Mouse (Mus musculus) frontal cortex, postnatal 10 days (tissue): ENCODE results near the gene Hyou1.
A peak's percentile ranks its signal among the peaks of the same experiment; 100 is the strongest.
"Not testable (repeated sequence)": the region's sequence is repeated elsewhere in the genome, so short reads cannot be mapped to it uniquely, and the experiment has no call there.

Experiments used
- DNase-seq, 2 experiments: peaks; one replicate each; pipeline ENCODE4 v3.0.0; 2022; ENCODE audit warnings: low spot score in 2 of 2, mixed read lengths in 1 of 2

Gene Hyou1

DNA sequence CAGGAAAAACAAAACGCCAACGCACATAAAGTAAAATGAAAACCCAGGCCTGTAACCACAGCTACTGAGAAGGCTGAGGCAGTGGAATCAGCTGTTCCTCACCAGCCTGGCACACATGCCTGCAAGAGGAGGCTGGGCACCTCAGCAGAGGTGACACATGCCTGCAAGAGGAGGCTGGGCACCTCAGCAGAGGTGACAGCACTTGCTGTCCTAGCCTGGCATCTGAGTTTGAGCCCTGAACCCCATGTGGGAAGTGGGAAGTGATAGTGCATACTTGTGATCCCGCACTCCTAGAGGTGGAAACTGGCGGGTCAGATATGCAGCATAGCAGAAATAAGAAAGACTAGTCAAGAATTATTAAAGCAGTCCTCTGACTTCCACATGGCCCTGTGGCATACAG is 27.9 kb upstream of the Hyou1 start:
- no peak for DNase-seq

DNA sequence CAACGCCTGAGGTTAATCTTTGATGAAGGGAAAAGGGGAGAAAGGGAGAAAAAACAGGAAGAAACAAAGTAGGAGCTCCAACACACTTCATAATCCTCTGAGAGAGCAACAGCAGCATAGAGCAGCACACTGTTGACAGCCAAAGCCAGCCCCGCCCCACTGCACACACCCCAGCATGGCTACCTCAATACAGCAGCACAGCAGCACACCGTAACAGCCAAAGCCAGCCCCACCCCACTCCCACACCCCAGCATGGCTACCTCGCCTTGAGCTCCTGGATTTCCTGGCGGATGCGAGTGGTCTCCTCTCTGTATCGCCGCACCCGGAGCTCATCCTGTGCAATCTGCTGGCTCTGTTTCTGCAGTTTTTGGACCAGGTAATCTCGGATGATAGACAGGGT is 27.0 kb upstream of the Hyou1 start:
- no peak for DNase-seq

DNA sequence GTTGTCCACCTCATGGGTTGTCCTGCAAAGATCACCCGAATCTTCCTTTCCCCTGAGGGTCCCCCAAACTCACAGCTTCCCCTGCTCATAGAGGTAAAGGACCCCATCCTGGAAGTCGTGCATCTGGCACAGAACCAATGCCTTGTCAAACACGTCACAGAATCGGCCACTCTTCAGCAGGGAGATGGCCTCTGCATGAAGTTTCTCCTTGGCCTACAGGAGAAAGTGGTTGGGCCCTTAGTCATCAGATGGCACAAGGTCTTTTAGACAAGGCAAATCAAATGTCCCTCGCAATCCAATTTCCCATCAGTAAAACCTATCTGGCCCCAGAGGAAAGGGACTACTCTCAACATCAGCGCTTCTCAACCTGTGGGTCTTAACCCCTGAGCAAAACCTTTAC is 26.1 kb upstream of the Hyou1 start:
- no peak for DNase-seq

DNA sequence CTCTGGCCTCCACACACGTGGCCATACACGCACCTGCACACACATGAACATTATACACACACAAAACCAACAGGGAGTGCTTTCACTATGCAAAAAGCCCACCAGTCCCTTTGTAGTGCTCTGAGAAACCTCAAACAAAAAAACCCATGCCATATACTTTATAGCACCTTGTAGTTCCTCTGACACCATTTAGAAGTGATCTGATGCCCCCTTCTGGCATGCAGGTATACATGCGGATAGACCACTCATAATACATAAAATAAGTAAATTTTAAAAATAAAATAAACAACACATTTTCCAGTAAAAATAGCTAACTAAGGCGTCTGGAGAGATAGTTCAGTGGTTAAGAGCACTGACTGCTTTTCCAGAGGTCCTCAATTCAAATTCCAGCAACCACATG is 22.1 kb upstream of the Hyou1 start:
- no peak for DNase-seq

DNA sequence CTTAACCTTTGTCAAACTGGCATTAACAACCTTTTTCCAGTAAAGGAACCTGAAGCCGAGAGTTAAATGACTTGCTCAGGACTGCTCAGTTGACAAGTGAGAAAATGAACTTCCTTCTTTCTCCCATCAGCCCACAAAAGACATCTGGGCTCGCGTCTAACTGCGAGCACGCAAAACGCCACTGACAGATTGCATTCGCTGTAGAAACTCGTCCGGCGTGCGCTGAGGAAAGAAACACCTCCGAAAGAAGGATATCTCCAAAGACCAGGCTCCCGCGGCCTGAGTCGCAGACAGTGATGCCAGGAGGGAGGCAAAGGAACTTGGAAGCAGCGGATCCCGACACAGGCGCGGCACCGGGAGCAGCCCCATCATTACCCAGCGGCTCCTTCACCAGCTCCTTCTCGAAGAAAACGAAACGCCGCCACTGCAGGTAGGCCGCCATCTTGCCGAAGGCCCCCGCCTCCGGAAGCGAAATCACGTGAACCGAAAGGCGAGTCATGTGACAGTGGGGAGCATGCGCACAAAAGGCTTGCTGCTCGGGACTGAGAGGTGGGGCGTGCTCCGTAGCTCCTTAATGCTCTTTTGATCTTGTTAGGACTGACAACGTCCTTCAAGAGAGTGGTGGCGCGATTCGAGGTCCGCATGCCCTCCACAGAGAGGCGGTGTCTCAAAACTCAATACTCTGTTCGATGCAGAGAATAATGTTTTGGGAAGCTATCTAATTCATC is 17.9 kb upstream of the Hyou1 start, which contains the start of gene Vps11:
TSS of gene Vps11 (minus strand) at position 481 of the 728 bp plus-strand sequence.
- DNase-seq: peak; percentile 90 to 93

DNA sequence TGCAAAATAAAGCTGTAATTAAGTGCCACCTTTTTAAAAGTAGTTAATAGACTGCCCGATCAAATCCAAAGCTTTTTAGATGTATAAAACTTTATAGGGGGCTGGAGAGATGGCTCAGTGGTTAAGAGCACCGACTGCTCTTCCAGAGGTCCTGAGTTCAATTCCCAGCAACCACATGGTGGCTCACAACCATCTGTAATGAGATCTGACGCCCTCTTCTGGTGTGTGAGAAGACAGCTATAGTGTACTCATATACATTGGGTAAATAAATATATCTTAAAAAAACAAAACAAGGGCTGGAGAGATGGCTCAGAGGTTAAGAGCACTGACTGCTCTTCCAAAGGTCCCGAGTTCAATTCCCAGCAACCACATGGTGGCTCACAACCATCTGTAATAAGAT is 17.4 kb upstream of the Hyou1 start:
- not testable (repeated sequence) for DNase-seq

DNA sequence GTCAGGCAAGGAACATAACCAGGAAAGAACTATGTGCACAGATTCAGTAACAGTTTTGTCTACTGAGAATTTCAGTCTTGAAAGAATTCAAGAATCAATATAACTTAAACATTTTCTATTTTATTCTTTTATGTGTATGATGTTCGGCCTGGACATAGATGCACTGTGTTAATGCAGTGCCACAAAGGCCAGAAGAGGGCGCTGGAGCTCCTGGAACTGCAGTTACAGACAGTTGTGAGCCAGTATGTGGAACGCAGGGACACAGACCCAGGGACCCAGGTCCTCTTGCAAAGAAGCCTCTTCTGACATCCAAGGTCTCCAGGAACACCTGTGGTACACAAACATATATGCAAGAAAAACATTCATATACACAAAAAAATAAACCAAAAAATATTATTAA is 14.8 kb upstream of the Hyou1 start:
- no peak for DNase-seq

DNA sequence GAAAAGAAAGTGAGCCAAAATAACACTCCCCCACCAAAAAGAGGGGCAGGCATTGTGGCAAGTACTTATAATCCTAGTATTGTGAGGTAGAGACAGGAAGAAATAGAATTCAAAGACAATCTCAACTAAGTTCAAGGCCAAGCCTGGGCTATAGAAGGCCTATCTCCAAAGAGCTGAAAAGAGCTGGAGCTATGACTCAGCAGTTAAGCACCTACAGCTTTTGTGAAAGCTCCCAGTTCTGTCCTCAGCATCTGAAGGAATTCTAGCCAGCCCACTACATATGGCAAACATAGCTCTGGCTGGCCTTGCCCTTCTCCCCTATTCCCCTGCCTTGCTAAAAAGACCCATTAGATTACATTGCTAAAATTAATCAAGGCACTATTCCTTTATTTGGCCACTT is 5.9 kb upstream of the Hyou1 start:
- DNase-seq: no peak

DNA sequence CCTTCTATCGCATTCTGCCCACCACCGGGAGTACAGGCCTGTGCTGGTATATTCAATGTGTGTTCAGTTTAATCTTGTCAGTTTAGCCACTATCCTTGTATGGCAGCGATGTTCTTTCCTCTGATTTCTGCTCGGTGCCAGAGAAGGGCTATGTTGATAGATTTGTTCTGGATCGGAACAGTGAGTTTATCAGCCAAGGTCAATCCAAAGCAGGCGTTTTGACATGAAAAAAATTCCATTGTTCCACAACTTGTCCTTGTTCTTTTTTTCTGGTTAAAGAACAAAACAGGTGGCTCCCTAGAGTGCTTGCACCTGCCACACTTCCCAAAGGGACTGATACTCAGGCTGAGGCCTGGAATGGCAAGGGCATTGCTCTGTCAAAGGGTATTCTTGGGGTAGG is 3.1 kb upstream of the Hyou1 start:
- no peak for DNase-seq

DNA sequence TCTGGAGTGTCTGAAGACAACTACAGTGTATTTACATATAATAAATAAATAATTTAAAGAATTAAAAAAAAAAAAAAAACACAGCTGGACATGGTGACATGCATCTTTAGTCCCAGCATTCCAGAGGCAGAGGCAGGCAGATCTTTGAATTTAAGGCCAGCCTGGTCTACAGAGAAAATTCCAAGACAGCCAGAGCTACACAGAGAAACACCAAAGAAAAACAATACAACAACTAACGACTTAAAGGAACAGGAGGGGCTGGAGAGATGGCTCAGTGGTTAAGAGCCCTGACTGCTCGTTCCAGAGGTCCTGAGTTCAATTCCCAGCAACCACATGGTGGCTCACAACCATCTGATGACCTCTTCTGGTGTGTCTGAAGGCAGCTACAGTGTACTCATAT is 2.0 kb upstream of the Hyou1 start:
- DNase-seq: not testable (repeated sequence)

DNA sequence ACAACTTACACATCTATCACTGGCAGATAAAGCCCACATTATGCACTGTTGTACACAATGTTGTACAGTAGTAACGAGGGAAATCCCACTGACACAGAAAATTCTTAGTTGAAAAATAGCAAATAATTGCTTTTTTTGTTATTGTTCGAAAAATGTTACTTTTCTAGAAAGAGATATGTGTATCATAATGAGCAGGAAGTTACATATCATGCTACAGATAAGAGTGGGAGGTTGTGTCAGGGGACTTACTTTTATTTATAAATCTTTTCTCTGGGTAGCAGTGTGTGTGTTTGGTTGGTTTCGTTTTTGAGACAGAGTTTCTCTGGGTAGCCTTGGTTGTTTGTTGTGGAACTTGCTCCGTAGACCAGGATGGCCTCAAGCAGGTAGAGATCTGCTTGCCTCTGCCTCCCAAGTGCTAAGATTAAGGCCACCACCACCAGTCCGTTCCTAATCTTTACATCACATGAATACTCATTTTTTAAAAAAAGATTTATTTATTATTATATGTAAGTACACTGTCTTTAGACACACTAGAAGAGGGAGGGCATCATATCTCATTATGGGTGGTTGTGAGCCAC is 1.0 kb upstream of the Hyou1 start:
- no peak for DNase-seq

DNA sequence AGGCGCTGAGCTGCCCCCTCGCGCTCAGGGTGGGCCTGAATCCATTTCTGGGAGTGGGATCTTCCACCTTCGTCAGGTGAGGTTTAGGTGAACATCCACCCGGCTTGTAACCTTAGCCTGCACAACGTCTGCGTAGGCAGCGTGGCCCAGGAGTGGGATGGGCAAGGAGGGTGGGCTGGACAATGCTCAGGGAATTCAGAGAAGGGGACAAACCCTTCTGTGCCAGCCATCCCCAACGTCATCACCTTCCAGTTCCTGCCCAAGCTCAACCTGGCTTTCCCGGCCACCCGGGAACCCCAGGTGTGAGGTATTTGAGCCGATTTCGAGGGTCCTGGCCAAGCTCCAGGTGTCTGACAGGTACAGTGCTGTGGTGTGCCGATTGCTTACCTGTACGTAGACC is 572 bp downstream of the Hyou1 start:
- no peak for DNase-seq

DNA sequence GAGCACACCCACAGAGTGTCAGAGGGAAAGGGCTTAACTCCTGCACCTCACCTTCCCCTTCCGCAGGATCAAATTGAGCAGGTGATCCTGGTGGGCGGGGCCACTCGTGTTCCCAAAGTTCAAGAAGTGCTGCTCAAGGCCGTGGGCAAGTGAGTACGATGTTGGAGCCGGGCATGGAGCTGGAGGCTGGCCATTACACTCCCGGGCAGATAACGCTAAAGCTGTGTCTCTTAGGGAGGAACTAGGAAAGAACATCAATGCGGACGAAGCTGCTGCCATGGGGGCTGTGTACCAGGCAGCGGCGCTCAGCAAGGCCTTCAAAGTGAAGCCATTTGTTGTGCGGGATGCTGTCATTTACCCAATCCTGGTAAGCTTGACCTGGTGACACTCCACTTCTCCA is 5.3 kb downstream of the Hyou1 start:
- no peak for DNase-seq

DNA sequence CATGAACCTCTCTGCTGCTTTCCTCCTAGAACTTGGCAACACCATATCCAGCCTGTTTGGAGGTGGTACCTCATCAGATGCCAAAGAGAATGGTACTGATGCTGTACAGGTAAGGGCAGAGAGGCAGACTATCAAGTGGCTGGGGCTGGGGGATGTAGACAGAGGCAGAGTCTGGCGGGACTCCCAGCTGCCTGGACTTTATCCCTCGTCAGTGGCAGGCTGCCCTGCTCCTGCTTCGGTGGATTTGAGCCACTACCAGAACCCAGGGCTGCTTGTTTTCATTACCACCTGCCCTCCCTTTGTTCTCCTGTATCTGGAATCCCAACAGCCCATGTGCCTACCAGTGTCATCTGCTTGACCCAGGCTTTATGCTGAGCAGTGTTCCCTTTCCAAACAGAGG is 7.9 kb downstream of the Hyou1 start:
- DNase-seq: no peak

DNA sequence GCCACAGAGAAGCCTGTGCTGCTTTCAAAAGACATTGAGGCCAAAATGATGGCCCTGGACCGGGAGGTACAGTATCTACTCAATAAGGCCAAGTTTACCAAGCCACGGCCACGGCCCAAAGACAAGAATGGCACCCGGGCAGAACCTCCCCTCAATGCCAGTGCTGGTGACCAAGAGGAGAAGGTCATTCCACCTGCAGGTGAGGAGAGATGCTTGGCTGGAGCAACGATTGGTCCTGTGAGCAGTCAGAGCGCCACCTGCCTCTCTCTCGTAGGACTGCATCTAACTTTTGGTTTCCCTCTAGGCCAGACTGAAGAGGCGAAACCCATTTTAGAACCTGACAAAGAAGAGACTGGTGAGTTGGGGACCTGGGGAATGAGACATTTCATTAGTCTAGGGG is 10.0 kb downstream of the Hyou1 start:
- no peak for DNase-seq

DNA sequence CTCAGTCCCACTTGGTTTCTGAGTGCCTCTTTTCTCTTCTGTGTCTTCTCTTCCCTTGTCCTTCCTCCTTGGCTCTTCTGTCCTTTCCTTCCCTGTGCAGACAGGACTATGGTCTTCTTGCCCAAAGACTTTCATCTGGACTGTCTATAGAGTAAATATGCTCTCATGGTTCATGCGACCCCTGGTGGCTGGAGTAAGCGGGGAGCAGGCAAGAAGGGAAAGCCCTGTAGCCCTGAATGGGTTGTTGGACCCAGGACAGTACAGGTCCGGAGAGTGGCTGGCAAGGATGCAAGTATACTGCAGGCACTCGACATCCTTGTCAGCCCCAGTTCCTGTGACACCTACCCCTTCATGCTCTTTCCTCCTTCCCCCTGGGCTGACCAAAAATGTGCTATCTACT is 12.2 kb downstream of the Hyou1 start:
- DNase-seq: no peak

DNA sequence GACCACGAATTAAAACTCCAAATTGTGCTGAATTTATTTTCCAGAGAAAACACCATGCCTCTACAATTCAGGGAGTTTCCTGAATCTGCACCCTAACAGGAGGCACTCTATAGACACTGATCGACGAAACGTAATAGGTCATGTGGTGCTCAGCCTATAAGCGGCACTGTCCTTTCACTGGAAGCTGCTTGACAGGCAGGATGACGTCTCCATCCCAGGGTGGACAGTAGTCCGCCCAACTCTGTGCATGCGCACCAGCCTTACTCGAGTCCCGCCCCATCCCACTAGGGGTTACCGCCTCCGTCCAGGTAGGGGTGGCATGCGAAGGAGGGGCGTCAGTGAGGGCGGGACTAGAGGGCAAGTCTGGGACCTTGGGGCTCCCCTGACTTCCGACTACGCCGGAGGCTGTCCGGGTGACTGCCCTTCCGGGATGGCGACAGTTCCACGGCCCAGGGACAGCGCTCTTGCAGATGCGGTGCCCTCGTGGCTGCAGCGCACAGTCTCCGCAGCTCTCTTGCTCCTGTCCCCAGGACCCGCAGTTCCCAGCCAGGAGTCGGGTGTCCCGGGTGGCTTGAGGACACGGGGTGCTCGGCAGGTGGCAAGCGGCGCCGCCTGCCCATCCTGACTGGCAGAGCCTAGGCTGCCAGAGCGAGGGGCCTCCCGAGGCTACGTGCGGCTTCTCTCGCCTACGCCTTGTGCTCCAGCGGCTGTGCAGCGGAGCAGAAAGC is 17.6 kb downstream of the Hyou1 start, which contains the start of gene Slc37a4:
TSS of gene Slc37a4 (plus strand) at position 169 of the 728 bp plus-strand sequence.
- peak; percentile 91 to 92 for DNase-seq

DNA sequence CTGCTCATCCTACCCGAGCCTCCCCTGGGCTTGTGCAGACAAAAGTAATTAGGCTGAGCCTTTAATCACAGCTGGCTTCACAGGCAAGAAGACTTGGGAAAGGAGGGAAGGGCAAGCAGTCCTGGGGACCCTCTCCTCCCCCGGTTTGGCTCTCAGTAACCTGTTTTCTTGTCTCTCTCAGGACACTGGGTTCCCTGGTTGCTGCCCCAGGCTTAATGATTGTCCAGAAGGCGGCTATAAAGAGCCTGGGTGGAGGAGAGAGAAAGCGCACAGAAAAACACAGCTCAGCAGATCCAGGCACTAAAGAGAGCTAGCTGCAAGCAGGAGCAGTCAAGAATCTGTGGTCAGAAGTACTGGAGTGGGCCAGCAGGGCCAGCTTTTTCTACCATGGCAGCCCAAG is 18.8 kb downstream of the Hyou1 start:
- no peak for DNase-seq

DNA sequence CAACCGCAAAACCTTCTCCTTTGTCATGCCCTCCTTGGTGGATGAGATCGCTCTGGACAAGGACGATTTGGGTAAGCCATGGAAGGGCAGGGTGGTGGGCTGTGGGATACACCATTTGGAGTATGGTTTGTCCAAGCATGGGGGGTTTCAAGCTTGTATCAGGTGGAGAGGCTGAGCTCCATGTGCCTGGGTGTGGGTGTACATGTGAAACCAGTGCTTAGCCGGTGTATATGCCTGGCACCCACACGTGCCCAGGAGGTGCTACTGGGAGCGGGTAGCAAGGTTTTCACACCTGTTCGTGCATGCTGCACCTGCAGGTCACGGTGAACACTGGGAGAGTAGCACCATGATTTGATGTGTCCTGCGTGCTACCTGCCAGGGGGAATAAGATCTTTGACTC is 19.3 kb downstream of the Hyou1 start:
- no peak for DNase-seq

DNA sequence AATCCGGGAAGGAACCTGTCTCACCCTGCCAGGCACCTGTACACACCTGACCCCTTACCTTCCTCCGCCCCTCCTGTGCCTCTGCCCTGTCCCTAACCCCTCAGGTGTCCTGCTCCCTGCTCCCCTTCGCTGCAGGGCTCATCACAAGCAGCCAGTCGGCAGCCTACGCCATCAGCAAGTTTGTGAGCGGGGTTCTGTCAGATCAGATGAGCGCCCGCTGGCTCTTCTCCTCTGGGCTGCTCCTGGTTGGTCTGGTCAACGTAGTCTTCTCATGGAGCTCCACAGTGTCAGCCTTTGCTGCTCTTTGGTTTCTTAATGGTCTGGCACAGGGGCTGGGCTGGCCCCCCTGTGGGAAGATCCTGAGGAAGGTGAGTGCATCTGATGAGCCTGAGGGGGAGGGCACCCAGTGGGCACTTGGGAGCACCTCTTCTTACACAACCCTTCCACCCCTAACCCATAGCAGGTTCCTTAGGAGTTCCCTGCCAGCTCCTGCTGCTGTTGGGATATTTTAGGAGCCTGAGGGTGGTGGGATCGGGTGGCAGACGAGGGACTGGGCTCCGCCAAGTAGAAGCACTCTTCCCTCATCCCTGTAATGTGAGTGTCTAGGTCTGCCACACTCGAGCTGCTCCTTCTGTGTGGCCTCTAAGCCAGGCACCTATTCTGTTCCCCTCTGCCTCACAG is 20.0 kb downstream of the Hyou1 start:
- no peak for DNase-seq

DNA sequence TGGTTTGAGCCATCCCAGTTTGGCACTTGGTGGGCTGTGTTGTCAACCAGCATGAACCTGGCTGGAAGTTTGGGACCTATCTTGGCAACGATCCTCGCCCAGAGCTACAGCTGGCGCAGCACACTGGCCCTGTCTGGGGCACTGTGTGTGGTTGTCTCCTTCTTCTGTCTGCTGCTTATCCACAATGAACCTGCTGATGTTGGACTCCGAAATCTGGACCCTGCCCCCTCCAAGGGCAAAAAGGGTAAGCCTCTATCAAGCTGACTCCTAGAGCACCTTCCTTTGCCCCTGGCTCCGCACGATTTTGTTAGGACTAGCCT is 20.5 kb downstream of the Hyou1 start:
- no peak for DNase-seq

DNA sequence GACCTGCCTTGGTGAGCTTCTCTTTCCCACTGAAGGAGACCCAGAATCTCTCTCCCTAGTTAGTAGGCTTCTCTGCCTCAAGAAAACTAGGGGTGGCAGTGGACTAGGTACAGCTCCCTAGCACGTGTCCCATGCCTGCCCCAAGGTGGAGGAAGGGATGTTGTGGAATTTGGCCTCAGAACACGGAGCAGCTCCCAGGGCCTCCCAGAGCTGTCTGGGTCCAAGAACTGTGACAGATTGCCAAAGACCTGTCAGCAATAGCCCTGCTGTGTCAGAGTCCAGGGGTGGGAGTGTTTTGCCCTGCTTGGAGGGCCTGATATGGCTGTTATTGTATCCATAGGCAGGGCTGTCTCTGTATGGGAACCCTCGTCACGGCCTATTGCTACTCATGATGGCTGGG is 21.8 kb downstream of the Hyou1 start:
- DNase-seq: no peak

DNA sequence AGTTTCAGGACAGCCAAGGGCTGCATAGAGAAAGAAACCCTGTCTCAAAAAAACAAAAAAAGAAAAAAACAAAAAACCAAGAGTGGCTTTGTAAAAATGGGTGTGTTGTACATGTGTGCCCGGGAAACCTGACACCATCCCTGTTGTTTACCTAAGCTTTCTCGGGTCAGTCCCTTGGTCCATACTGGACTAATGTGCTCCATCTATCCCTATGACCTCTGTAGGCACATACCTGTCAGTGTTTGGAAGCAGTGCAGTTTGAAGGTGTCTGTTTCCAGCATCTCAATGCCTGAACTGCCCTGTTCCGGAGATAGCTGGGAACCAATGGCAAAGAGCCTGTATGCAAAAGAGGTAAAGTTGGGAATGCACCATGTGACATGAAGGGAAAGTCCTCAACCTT is 25.7 kb downstream of the Hyou1 start:
- no peak for DNase-seq
